Mouse (Mus musculus): ENCODE results near the gene Tnrc6c. TPM values are rescaled to one million over a fixed set of nuclear protein-coding genes. Genes with fewer than 3 reads are reported as not detected.

Gene Tnrc6c
- total and polyA plus RNA-seq, 3 experiments = 6.9 to 16.7 (median 12.8) TPM

DNA sequence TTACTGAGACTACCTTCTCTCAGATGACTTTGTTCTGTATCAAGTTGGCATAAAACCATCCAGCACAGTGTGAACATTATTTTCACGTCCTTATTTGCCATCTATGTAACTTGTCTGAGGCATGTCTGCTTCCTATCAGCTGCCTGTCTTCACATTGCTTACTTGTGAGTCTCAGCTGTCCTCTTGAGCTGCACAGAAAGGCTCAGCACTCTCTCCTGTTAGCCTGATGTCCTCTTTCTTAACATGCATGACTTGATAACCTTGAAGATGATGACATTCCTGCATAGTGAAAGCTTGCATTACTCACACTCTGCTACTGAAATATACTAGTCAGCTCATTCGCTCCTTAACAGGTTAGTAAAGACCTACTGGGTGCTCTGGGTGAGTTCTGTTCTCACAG is 53.1 kb downstream of the Tnrc6c start:
- Histone ChIP-seq H3K9ac (ENCODE audit: insufficient read depth, low read depth) (no peak overlapping the region), H3K36me3 (replicated peaks in 1 of 2; ENCODE audit: control insufficient read depth in 1 of 2, insufficient read depth in 1 of 2, low read length in 1 of 2) (peaks cover 21 to 75% of the 10 kb centered on the region in 2 experiments), H3K27me3 (replicated peaks) (no peaks in the 10 kb centered on the region), H3K27ac (ENCODE audit: insufficient read depth, low read depth) (no peak overlapping the region), H3K4me2 (ENCODE audit: insufficient read depth, low read depth, poor library complexity, severe bottlenecking) (no peak overlapping the region), H3K79me2 (replicated peaks; ENCODE audit: control insufficient read depth, extremely low read depth, insufficient read depth, poor library complexity, severe bottlenecking) (no peaks in the 10 kb centered on the region; the same call in 1 of the 2 replicates), H3K9me3 (replicated peaks; ENCODE audit: low read length) (peaks cover 6% of the 10 kb centered on the region), H3K4me1 (ENCODE audit: control insufficient read depth in 1 of 2, insufficient read depth in 2 of 2) (peaks cover 0 to 8% of the 10 kb centered on the region in 2 experiments; a peak in 1 of 4 replicates), H3K4me3 (replicated peaks in 1 of 3; ENCODE audit: low read depth in 2 of 3, low read length in 2 of 3, poor library complexity in 1 of 3) (no peak overlapping the region)
- no peak for TF ChIP-seq IRF4 (IDR thresholded peaks at IDR 0.05; ENCODE audit: low read depth, low read length)
- no peak for TF ChIP-seq UBTF (IDR thresholded peaks at IDR 0.05; ENCODE audit: low read depth, low read length)
- no peak for TF ChIP-seq KAT2A (IDR thresholded peaks at IDR 0.05; ENCODE audit: insufficient replicate concordance, low read length)
- TF ChIP-seq MXI1 (IDR thresholded peaks at IDR 0.05; ENCODE audit: low read depth, low read length) = no peak
- no peak for TF ChIP-seq MEF2A (IDR thresholded peaks at IDR 0.05; ENCODE audit: borderline replicate concordance, low read depth, low read length)
- no peak for TF ChIP-seq TCF12 (IDR thresholded peaks at IDR 0.05; ENCODE audit: low read depth, low read length)
- no peak for TF ChIP-seq JUN (IDR thresholded peaks at IDR 0.05; ENCODE audit: insufficient read depth, low read depth, low read length)
- TF ChIP-seq MAFK (IDR thresholded peaks at IDR 0.05; ENCODE audit: insufficient replicate concordance, low read length) = no peak
- no peak for TF ChIP-seq CHD2 (IDR thresholded peaks at IDR 0.05; ENCODE audit: low read length)
- TF ChIP-seq JUND (conservative IDR thresholded peaks at IDR 0.05; ENCODE audit: low read depth, low read length) = no peak
- no peak for TF ChIP-seq USF1 (IDR thresholded peaks at IDR 0.05; ENCODE audit: low read depth, low read length)
- TF ChIP-seq PAX5 (IDR thresholded peaks at IDR 0.05; ENCODE audit: low read length) = no peak
- TF ChIP-seq RAD21 (IDR thresholded peaks at IDR 0.05; ENCODE audit: low read depth, low read length) = no peak
- no peak for TF ChIP-seq ZKSCAN1 (IDR thresholded peaks at IDR 0.05; ENCODE audit: borderline replicate concordance, low read depth, low read length)
- TF ChIP-seq USF2 (conservative IDR thresholded peaks at IDR 0.05; ENCODE audit: low read depth, low read length) = no peak
- no peak for TF ChIP-seq POLR2A (IDR thresholded peaks at IDR 0.05; ENCODE audit: low read depth, low read length)
- no peak for TF ChIP-seq NELFE (IDR thresholded peaks at IDR 0.05; ENCODE audit: low read depth, low read length)
- no peak for TF ChIP-seq EP300 (IDR thresholded peaks at IDR 0.05; ENCODE audit: low read length)
- no peak for DNase-seq (ENCODE audit: extremely low read depth)
- in situ Hi-C loops (cut with MboI; ENCODE audit: low pct_ligation_motif_present, low pct_unique_long_range_greater_than_20kb, low sequenced_read_pairs) (no loop called here), dilution Hi-C loops (cut with MboI; ENCODE audit: extremely low pct_ligation_motif_present, extremely low pct_unique_long_range_greater_than_20kb, low sequenced_read_pairs) (no loop called here)

DNA sequence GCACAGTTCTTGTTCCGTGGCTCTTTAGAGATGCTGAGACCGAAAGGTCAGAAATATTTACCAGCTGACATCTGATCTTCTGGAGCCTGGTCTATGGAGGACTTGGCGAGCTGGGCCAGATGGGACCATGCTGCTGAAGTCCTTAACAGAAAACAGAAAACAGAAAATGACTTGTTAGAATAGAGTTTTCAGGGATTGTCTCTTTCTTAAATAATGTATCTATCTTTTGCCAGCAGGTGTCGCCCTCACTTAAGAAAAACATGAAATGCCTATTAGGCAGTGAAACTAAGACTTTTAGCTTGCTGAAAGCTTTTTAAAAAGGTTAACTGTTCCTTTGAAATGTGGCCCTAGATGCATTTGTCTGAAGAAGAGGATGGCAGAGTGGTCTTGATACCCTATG is 55.2 kb downstream of the Tnrc6c start:
- H3K4me3 ChIP-seq (replicated peaks in 1 of 3; ENCODE audit: low read depth in 2 of 3, low read length in 2 of 3, poor library complexity in 1 of 3) = no peak overlapping the region
- no peak overlapping the region for H3K27ac ChIP-seq (ENCODE audit: insufficient read depth, low read depth)
- H3K79me2 ChIP-seq (replicated peaks; ENCODE audit: control insufficient read depth, extremely low read depth, insufficient read depth, poor library complexity, severe bottlenecking) = no peaks in the 10 kb centered on the region
- H3K27me3 ChIP-seq (replicated peaks) = no peaks in the 10 kb centered on the region
- H3K9me3 ChIP-seq (replicated peaks; ENCODE audit: low read length) = no peaks in the 10 kb centered on the region
- H3K36me3 ChIP-seq (replicated peaks in 1 of 2; ENCODE audit: control insufficient read depth in 1 of 2, insufficient read depth in 1 of 2, low read length in 1 of 2) = peaks cover 18 to 76% of the 10 kb centered on the region in 2 experiments
- dilution Hi-C loops (cut with MboI; ENCODE audit: extremely low pct_ligation_motif_present, extremely low pct_unique_long_range_greater_than_20kb, low sequenced_read_pairs) = no loop called here
- no peak overlapping the region for H3K9ac ChIP-seq (ENCODE audit: insufficient read depth, low read depth)
- peaks cover 0 to 8% of the 10 kb centered on the region in 2 experiments; a peak in 1 of 4 replicates for H3K4me1 ChIP-seq (ENCODE audit: control insufficient read depth in 1 of 2, insufficient read depth in 2 of 2)
- peak; percentile 73 for DNase-seq (ENCODE audit: extremely low read depth)
- no peak overlapping the region for H3K4me2 ChIP-seq (ENCODE audit: insufficient read depth, low read depth, poor library complexity, severe bottlenecking)
- TF ChIP-seq SMC3 (IDR thresholded peaks at IDR 0.05; ENCODE audit: low read depth, low read length) = peak; percentile 82
- TF ChIP-seq USF2 (conservative IDR thresholded peaks at IDR 0.05; ENCODE audit: low read depth, low read length) = no peak
- TF ChIP-seq JUN (IDR thresholded peaks at IDR 0.05; ENCODE audit: insufficient read depth, low read depth, low read length) = no peak
- peak; percentile 41 to 93 for TF ChIP-seq CTCF (conservative IDR thresholded peaks at IDR 0.05 in 1 of 2, IDR thresholded peaks at IDR 0.05 in 1 of 2; ENCODE audit: low read depth in 2 of 2, low read length in 2 of 2)
- peak; percentile 94 for TF ChIP-seq RAD21 (IDR thresholded peaks at IDR 0.05; ENCODE audit: low read depth, low read length)
- TF ChIP-seq MYC (IDR thresholded peaks at IDR 0.05; ENCODE audit: low read depth, low read length) = no peak
- TF ChIP-seq GABPA (IDR thresholded peaks at IDR 0.05; ENCODE audit: insufficient replicate concordance, low read depth, low read length) = no peak
- no peak; the same call in 1 of the 2 replicates for TF ChIP-seq SIN3A (IDR thresholded peaks at IDR 0.05; ENCODE audit: low read length)
- no peak for TF ChIP-seq POLR2AphosphoS2 (IDR thresholded peaks at IDR 0.05; ENCODE audit: low read depth, low read length)
- no peak for TF ChIP-seq POLR2A (IDR thresholded peaks at IDR 0.05; ENCODE audit: low read depth, low read length)
- in situ Hi-C loops (cut with MboI; ENCODE audit: low pct_ligation_motif_present, low pct_unique_long_range_greater_than_20kb, low sequenced_read_pairs) = no loop called here
